Mouse (Mus musculus) stomach, postnatal 0 days (tissue): Measurements from ENCODE around the gene Med13.

ENCODE experiments used
- CTCF ChIP-seq: IDR thresholded peaks from 2 replicates; pipeline ENCODE4 v1.5.1; 2016; ENCODE audit warnings: antibody characterized with exemption, low read depth, mild to moderate bottlenecking, moderate library complexity
- EP300 ChIP-seq: optimal IDR thresholded peaks from 2 replicates; pipeline ENCODE3; 2016; ENCODE audit warnings: antibody characterized with exemption

DNA sequence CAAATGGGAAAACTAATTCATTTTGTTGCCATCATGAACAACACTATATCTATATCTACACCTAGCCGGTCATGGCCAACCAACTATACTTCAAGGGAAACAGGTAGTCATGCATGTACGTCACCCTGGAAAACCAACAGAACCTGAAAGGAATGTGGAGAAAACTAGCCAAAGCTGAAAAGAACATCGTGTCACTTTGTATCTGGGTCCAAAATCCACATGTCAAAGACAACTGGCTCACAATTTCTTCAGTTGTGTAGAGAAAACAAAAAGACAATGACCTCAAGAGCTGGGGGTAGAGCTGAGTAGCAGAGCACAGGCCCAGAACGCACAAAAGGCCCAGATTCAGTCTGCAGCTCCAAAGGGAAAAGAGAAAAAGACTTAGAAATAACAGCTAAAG is 131.6 kb downstream of the Med13 start:
- TF ChIP-seq CTCF (no peak), EP300 (no peak)
